Comparison of ENCODE assay signal across 9 mouse cellular contexts in the genomic region with DNA sequence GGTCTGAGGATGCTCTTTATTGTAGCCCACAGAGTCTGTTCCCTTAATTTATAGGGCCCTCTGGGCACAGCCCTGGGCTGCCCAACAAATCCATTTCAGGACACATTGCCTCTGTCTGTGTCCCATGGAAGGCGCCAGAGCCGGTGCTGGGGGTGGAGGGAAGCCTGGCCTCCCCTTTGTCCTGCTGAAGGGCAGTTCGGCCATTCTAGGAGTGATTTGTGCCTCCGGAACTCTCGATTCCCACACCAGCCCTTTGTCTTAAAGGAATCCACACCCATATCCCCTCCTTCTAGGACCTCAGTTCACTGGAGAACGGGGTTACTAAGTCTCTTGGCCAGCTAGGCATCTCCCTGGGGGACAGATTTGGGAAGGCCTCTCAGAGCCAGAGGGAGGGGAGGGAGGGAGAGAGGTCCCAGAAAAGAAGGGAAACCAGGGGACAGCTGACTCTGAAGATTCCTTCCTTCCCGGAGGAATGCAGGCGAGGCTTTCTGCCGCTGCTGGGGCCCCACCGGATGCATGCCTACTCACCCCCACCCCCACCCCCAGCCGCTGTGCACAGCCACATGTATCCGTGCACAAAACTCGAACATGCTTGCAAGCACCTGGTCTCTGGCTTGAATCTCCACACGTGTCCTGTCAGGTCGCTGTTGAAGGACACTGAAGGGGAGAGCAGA. TPM values are rescaled to one million over a fixed set of nuclear protein-coding genes. Genes with fewer than 3 reads are reported as not detected.
DNase-seq lines count a peak whose midpoint lies in the region; ATAC-seq and TF ChIP-seq lines count a peak whose summit lies in the region.
"Had no signal": no experiment of that assay in that cellular context is flagged by ENCODE, and none has a peak within 500 bp of the region (broad histone marks: within the 10 kb centered on the region; RNA-seq: fewer than 3 reads in every experiment).

No protein-coding gene starts in this region.

- no peak for TF ChIP-seq CTCF in left cerebral cortex, adult 2 months (IDR thresholded peaks at IDR 0.05)
- no peak for TF ChIP-seq CTCF in embryonic fibroblast, embryonic 13.5 days (IDR thresholded peaks at IDR 0.05; ENCODE audit: borderline replicate concordance, insufficient read depth, low read length)

- H3K27ac ChIP-seq in left cerebral cortex, adult 2 months: peak overlapping the region; percentile 55
- peak overlapping the region; percentile 95 for H3K27ac ChIP-seq in embryonic fibroblast, embryonic 13.5 days (ENCODE audit: insufficient read depth, low read length)
- H3K27ac ChIP-seq in hindbrain, embryonic 11.5 days (ENCODE audit: low read depth, low read length): peak overlapping the region; percentile 70
- peak overlapping the region; percentile 78 for H3K27ac ChIP-seq in neural tube, embryonic 15.5 days (replicated peaks)
- H3K27ac ChIP-seq: macrophage had no signal

- no peak for DNase-seq in left cerebral cortex, adult 2 months (ENCODE audit: extremely low spot score in 1 of 2, low spot score in 2 of 2)
- DNase-seq in left cerebral cortex, postnatal 14 days (ENCODE audit: low spot score in 2 of 2): no peak
- DNase-seq in hindbrain, embryonic 11.5 days (ENCODE audit: low spot score): peak; percentile 54
- peak; percentile 51 for DNase-seq in liver
- DNase-seq in right cerebral cortex, adult 2 months (ENCODE audit: low spot score in 2 of 2): no peak
- no peak for DNase-seq in frontal cortex, adult 2 months (ENCODE audit: extremely low spot score in 1 of 2, low spot score in 1 of 2)

- peak; percentile 23; the same call in 1 of the 2 replicates for ATAC-seq in hindbrain, embryonic 11.5 days (ENCODE audit: low FRiP score)
- peak; percentile 67 for ATAC-seq in neural tube, embryonic 15.5 days (ENCODE audit: low FRiP score)

- H3K36me3 ChIP-seq in hindbrain, embryonic 11.5 days (ENCODE audit: control insufficient read depth, insufficient read depth, low read length): no peaks in the 10 kb centered on the region
- no peaks in the 10 kb centered on the region for H3K36me3 ChIP-seq in neural tube, embryonic 15.5 days

- peak overlapping the region; percentile 53 for H3K9ac ChIP-seq in hindbrain, embryonic 11.5 days (ENCODE audit: low read depth, low read length)
- H3K9ac ChIP-seq in neural tube, embryonic 15.5 days (replicated peaks): peak overlapping the region; percentile 40

- intact Hi-C loops in left cerebral cortex, adult 2 months (cut with DNase I): no loop called here
- intact Hi-C loops in left cerebral cortex, postnatal 14 days (cut with DNase I): no loop called here

- H3K27me3 ChIP-seq in hindbrain, embryonic 11.5 days (ENCODE audit: control insufficient read depth, insufficient read depth, low read length): no peaks in the 10 kb centered on the region
- H3K27me3 ChIP-seq in neural tube, embryonic 15.5 days (replicated peaks): no peaks in the 10 kb centered on the region

- peak; percentile 55 for TF ChIP-seq POLR2A in embryonic fibroblast, embryonic 13.5 days (IDR thresholded peaks at IDR 0.05; ENCODE audit: low read depth, low read length)

- H3K4me1 ChIP-seq in embryonic fibroblast, embryonic 13.5 days (ENCODE audit: control insufficient read depth, insufficient read depth, low read length): peaks cover 34% of the 10 kb centered on the region
- H3K4me1 ChIP-seq in hindbrain, embryonic 11.5 days (replicated peaks; ENCODE audit: control insufficient read depth, insufficient read depth, low read length): peaks cover 23% of the 10 kb centered on the region
- H3K4me1 ChIP-seq in neural tube, embryonic 15.5 days: peaks cover 95% of the 10 kb centered on the region

- no peaks in the 10 kb centered on the region for H3K9me3 ChIP-seq in hindbrain, embryonic 11.5 days (ENCODE audit: control insufficient read depth, low read length)
- H3K9me3 ChIP-seq in neural tube, embryonic 15.5 days (replicated peaks): no peaks in the 10 kb centered on the region

- peak overlapping the region; percentile 23 for H3K4me3 ChIP-seq in left cerebral cortex, adult 2 months
- H3K4me3 ChIP-seq in embryonic fibroblast, embryonic 13.5 days (ENCODE audit: insufficient read depth, low read length): peak overlapping the region; percentile 11
- no peak overlapping the region for H3K4me3 ChIP-seq in hindbrain, embryonic 11.5 days (ENCODE audit: low read depth, low read length)
- peak overlapping the region; percentile 21; the same call in 1 of the 2 replicates for H3K4me3 ChIP-seq in neural tube, embryonic 15.5 days (replicated peaks)

- 8% methylated on average over 15 of the region's 15 CpGs for WGBS in hindbrain, embryonic 11.5 days
- WGBS in neural tube, embryonic 15.5 days: 1% methylated on average over 14 of the region's 15 CpGs

- H3K4me2 ChIP-seq in hindbrain, embryonic 11.5 days (replicated peaks; ENCODE audit: low read depth, low read length): peak overlapping the region; percentile 30
- peak overlapping the region; percentile 65 for H3K4me2 ChIP-seq in neural tube, embryonic 15.5 days

RNA-seq across cellular contexts. Expression of a gene that starts 22.2 kb away (rescaled TPM):
- total RNA-seq in left cerebral cortex, adult 2 months (2021): not detected
- total RNA-seq in left cerebral cortex, postnatal 14 days (2021): not detected
- polyA plus RNA-seq in embryonic fibroblast, embryonic 13.5 days (2011; ENCODE audit: insufficient read length, low read depth, missing spikeins): not detected in 2 replicates
- polyA plus RNA-seq in hindbrain, embryonic 11.5 days (2014; fragmentation: Nextera tagmentation; extraction: Ambion mirVana): not detected in 2 replicates
- polyA plus RNA-seq in neural tube, embryonic 15.5 days (2015; fragmentation: Nextera tagmentation; extraction: Ambion mirVana): not detected in 2 replicates
- 0.02 and 0.04 TPM in 2 replicates for polyA plus RNA-seq in frontal cortex, adult 2 months (2012; rRNA removed)
- polyA plus RNA-seq: macrophage had no signal

RNA-seq across cellular contexts. Expression of a gene that starts 41.9 kb away (rescaled TPM):
- total RNA-seq in left cerebral cortex, adult 2 months (2021): 10 to 100 TPM; 16.9 to 17.0 TPM
- 10 to 100 TPM; 17.4 to 18.1 TPM for total RNA-seq in left cerebral cortex, postnatal 14 days (2021)
- 27.0 and 40.9 TPM in 2 replicates for polyA plus RNA-seq in embryonic fibroblast, embryonic 13.5 days (2011; ENCODE audit: insufficient read length, low read depth, missing spikeins)
- 7.8 and 8.8 TPM in 2 replicates for polyA plus RNA-seq in hindbrain, embryonic 11.5 days (2014; fragmentation: Nextera tagmentation; extraction: Ambion mirVana)
- 29.5 and 34.9 TPM in 2 replicates for polyA plus RNA-seq in neural tube, embryonic 15.5 days (2015; fragmentation: Nextera tagmentation; extraction: Ambion mirVana)
- 22.6 and 24.7 TPM in 2 replicates for polyA plus RNA-seq in frontal cortex, adult 2 months (2012; rRNA removed)

RNA-seq across cellular contexts. Expression of a gene that starts 50.5 kb away (rescaled TPM):
- total RNA-seq in left cerebral cortex, adult 2 months (2021): 10 to 100 TPM; 18.8 to 20.0 TPM
- total RNA-seq in left cerebral cortex, postnatal 14 days (2021): 10 to 100 TPM; 17.2 to 19.6 TPM
- 28.5 and 37.6 TPM in 2 replicates for polyA plus RNA-seq in embryonic fibroblast, embryonic 13.5 days (2011; ENCODE audit: insufficient read length, low read depth, missing spikeins)
- polyA plus RNA-seq in hindbrain, embryonic 11.5 days (2014; fragmentation: Nextera tagmentation; extraction: Ambion mirVana): 3.3 and 4.8 TPM in 2 replicates
- 4.5 and 5.2 TPM in 2 replicates for polyA plus RNA-seq in neural tube, embryonic 15.5 days (2015; fragmentation: Nextera tagmentation; extraction: Ambion mirVana)
- polyA plus RNA-seq in frontal cortex, adult 2 months (2012; rRNA removed): 10.1 TPM in 2 replicates

Comparison
In these comparisons a context has a peak if more than half of its experiments do, and no peak if none do; other contexts are left out.
1. DNase-seq: peak in hindbrain, embryonic 11.5 days (single experiment) and liver (single experiment); none in left cerebral cortex, adult 2 months (0 of 2), left cerebral cortex, postnatal 14 days (0 of 2), right cerebral cortex, adult 2 months (0 of 2) and frontal cortex, adult 2 months (0 of 2).
2. Peak in every context shown above with its lines, with median percentiles within 50 percentile points of each other: H3K27ac ChIP-seq.